Mouse (Mus musculus) brain, embryonic 14.5 days (tissue): ENCODE data around the gene Gphb5.

Source experiments
- CTCF ChIP-seq: fragments of 200-500 bp; IDR thresholded peaks from 2 replicates; pipeline ENCODE4 v1.5.1; 2012; ENCODE audit warnings: inconsistent platforms, mild to moderate bottlenecking, moderate library complexity, borderline replicate concordance; ENCODE audit not compliant: insufficient read depth, insufficient read length; ENCODE audit errors: extremely low read depth
- POLR2A ChIP-seq: fragments of 200-500 bp; IDR thresholded peaks from 2 replicates; pipeline ENCODE4 v1.6.1; 2012; ENCODE audit warnings: mild to moderate bottlenecking, inconsistent platforms, borderline replicate concordance; ENCODE audit not compliant: poor library complexity, insufficient read depth, insufficient read length, severe bottlenecking; ENCODE audit errors: extremely low read depth

DNA sequence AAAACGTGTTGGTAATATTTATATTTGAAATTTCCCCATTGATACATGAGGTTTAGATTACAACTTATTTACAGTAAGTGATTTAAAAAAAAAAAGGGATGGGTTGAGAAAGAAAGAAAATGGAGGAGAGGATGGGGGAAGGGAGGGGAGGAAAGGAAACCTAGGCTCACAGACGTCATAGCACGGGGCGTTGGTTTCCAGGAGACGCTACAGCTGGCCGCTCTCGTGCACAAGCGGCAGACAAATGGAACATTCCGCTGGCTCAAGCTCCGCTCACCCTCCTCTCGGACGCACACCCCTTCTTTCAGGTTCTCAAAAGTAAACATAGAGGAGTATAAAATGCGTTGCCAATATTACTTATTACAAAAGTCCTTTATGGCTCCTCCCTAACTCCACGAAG is 33.4 kb upstream of the Gphb5 start:
- TF ChIP-seq POLR2A = no peak
- no peak for TF ChIP-seq CTCF
